Mouse (Mus musculus) lung, embryonic 15.5 days (tissue): Measurements from ENCODE around the gene Polr3g. TPM values are rescaled to one million over a fixed set of nuclear protein-coding genes. Genes with fewer than 3 reads are reported as not detected.
A peak's percentile ranks its signal among the peaks of the same experiment; 100 is the strongest.

Source experiments
- ATAC-seq: fragments of 200-750 bp; cut with Nextera tagmentation; 2 replicates; pipeline ENCODE4 v1.8.0; 2017; ENCODE audit warnings: moderate number of reproducible peaks, borderline replicate concordance; ENCODE audit not compliant: low FRiP score, low TSS enrichment; ENCODE audit errors: extremely low read depth
- H3K27ac ChIP-seq: fragments of 300-500 bp; sonication (generic); 2 replicates; pipeline ENCODE4 v1.5.1; 2015; ENCODE audit warnings: moderate library complexity, mild to moderate bottlenecking, inconsistent platforms
- H3K27me3 ChIP-seq: fragments of 300-500 bp; sonication (generic); 2 replicates; pipeline ENCODE4 v1.6.1; 2015; ENCODE audit warnings: inconsistent platforms
- H3K36me3 ChIP-seq: fragments of 300-500 bp; sonication (generic); 2 replicates; pipeline ENCODE4 v1.6.1; 2015; ENCODE audit warnings: inconsistent platforms
- H3K4me1 ChIP-seq: fragments of 300-500 bp; sonication (generic); 2 replicates; pipeline ENCODE4 v1.6.1; 2015; ENCODE audit warnings: inconsistent platforms
- H3K4me2 ChIP-seq: fragments of 300-500 bp; sonication (generic); 2 replicates; pipeline ENCODE4 v1.6.1; 2015; ENCODE audit warnings: inconsistent platforms, mild to moderate bottlenecking, moderate library complexity
- H3K4me3 ChIP-seq: fragments of 300-500 bp; sonication (generic); 2 replicates; pipeline ENCODE4 v1.5.1; 2015; ENCODE audit warnings: mild to moderate bottlenecking, inconsistent platforms
- H3K9ac ChIP-seq: fragments of 300-500 bp; sonication (generic); 2 replicates; pipeline ENCODE4 v1.6.1; 2015; ENCODE audit warnings: inconsistent platforms
- H3K9me3 ChIP-seq: fragments of 300-500 bp; sonication (generic); 2 replicates; pipeline ENCODE4 v1.6.1; 2016; ENCODE audit warnings: inconsistent platforms
- WGBS: fragments of 180-500 bp; shearing (Covaris S2); methylation state at CpG from one replicate; pipeline ENCODE4 v1.1.7; 2015; 5-methylcytosine and 5-hydroxymethylcytosine counted together
- polyA plus RNA-seq: library from polyadenylated mRNA; unstranded; fragments of >200 nt; fragmentation: Nextera tagmentation; extraction: Ambion mirVana; gene quantifications from 2 replicates; pipeline ENCODE4 v1.2.1, GENCODE M21; 2015

Gene Polr3g
- polyA plus RNA-seq, 1 experiment from 2014 or later, result 12.1 TPM

GRCm38 (mm10) chr13:81713896-81714295 is 3.1 kb upstream of the Polr3g start:
- Histone ChIP-seq H3K4me3 (no peak overlapping the region), H3K9ac (no peak overlapping the region), H3K9me3 (no peaks in the 10 kb centered on the region), H3K4me2 (no peak overlapping the region), H3K27ac (no peak overlapping the region), H3K4me1 (peaks cover 13% of the 10 kb centered on the region), H3K27me3 (no peaks in the 10 kb centered on the region), H3K36me3 (no peaks in the 10 kb centered on the region)
- ATAC-seq, result no peak
- 90% methylated on average over 1 of the region's 1 CpGs for WGBS

DNA sequence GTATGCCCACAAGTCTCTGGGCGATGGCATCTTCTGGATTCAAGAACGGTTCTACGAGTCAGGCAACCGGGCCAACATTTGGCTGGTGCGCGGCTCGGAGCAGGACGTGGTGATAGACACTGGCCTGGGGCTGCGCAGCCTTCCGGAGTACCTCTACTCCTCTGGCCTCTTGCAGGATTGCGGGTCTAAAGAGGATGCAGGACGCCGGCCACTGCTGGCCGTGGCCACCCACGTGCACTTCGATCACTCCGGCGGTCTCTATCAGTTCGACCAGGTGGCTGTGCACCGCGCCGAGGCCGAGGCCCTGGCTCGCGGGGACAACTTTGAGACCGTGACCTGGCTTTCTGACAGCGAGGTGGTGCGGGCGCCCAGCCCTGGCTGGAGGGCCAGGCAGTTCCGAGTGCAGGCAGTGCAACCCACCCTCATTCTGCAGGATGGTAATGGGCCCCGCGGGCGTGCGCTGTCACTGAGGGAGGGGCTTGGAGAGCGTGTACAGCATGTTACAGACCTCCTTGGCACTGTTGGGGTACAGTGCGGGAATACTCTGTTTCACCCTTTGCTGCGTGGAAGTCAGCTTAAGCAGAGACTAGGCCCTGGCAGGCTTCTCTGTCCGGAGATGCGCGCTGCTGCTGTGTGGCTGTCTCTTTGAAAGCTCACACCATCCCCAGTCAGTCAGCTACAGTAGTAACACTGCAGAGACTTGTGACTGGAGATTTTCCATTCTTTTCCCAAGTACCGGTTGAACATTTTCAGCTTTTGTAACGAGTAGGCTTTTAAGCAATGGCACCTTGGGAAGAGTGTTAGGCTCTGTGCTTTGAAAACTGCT is 946 bp upstream of the Polr3g start:
- Histone ChIP-seq H3K4me3 (peak overlapping the region; percentile 97), H3K4me1 (peaks cover 13% of the 10 kb centered on the region), H3K9me3 (no peaks in the 10 kb centered on the region), H3K27ac (peak overlapping the region; percentile 94), H3K36me3 (no peaks in the 10 kb centered on the region), H3K4me2 (peak overlapping the region; percentile 99), H3K27me3 (no peaks in the 10 kb centered on the region), H3K9ac (peak overlapping the region; percentile 66)
- peak; percentile 19 for ATAC-seq
- 1% methylated on average over 42 of the region's 42 CpGs for WGBS

DNA sequence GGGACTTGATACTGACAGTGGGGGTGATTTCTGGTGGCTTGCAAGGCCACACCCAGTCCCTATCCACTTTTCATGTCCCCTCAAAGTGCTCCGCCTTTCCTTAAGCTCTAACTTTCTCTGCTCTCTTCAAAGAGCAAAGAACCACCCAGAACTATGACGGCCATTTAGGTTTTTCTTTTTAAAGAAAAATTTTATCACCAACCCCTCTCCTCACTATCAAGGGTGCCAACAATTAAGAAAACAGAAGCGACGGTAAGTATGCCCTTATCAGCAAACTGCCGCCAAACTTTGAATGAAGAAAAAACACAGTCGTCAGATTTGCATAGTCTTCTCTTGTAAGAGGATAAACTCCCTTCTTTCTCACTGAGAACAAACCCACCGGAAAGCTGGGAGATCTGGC is 547 bp downstream of the Polr3g start:
- no peaks in the 10 kb centered on the region for H3K9me3 ChIP-seq
- no peaks in the 10 kb centered on the region for H3K27me3 ChIP-seq
- WGBS, result 0% methylated on average over 7 of the region's 7 CpGs
- peaks cover 13% of the 10 kb centered on the region for H3K4me1 ChIP-seq
- H3K27ac ChIP-seq, result 0 out of 2 replicates have a peak overlapping the region, but pooled peaks have one; percentile 94
- peak overlapping the region; percentile 66 for H3K9ac ChIP-seq
- peak overlapping the region; percentile 99 for H3K4me2 ChIP-seq
- H3K4me3 ChIP-seq, result peak overlapping the region; percentile 97
- no peaks in the 10 kb centered on the region for H3K36me3 ChIP-seq
- ATAC-seq, result no peak

GRCm38 (mm10) chr13:81709805-81710204 is 1.0 kb downstream of the Polr3g start:
- no peaks in the 10 kb centered on the region for H3K9me3 ChIP-seq
- H3K9ac ChIP-seq, result 0 out of 2 replicates have a peak overlapping the region, but pooled peaks have one; percentile 66
- H3K4me1 ChIP-seq, result peaks cover 13% of the 10 kb centered on the region
- WGBS, result 26% methylated on average over 4 of the region's 4 CpGs
- H3K27me3 ChIP-seq, result no peaks in the 10 kb centered on the region
- no peaks in the 10 kb centered on the region for H3K36me3 ChIP-seq
- ATAC-seq, result no peak
- H3K27ac ChIP-seq, result no peak overlapping the region
- H3K4me2 ChIP-seq, result peak overlapping the region; percentile 99
- H3K4me3 ChIP-seq, result peak overlapping the region; percentile 97

DNA sequence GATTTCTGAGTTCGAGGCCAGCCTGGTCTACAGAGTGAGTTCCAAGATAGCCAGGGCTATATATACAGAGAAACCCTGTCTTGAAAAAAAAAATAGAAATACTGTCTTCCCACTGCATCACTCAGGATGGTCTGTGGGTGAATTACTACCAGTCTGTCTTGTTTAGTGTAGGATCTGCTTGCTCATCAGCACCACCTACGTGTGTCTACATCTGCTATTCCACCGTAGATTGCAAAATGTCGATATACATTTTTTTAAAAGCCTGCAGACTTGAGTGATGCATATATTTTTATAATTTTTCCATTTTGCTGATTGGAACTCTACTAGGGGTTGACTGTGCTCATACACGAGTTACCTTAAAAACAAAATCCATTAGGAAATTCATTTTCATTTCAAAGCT is 4.5 kb downstream of the Polr3g start:
- WGBS, result 95% methylated on average over 5 of the region's 5 CpGs
- H3K9ac ChIP-seq, result no peak overlapping the region
- H3K4me3 ChIP-seq, result no peak overlapping the region
- ATAC-seq, result no peak
- H3K4me2 ChIP-seq, result no peak overlapping the region
- H3K27ac ChIP-seq, result no peak overlapping the region
- H3K36me3 ChIP-seq, result no peaks in the 10 kb centered on the region
- no peaks in the 10 kb centered on the region for H3K27me3 ChIP-seq
- no peaks in the 10 kb centered on the region for H3K9me3 ChIP-seq
- 0 out of 2 replicates have a peak, but pooled peaks cover 6% of the 10 kb centered on the region for H3K4me1 ChIP-seq

DNA sequence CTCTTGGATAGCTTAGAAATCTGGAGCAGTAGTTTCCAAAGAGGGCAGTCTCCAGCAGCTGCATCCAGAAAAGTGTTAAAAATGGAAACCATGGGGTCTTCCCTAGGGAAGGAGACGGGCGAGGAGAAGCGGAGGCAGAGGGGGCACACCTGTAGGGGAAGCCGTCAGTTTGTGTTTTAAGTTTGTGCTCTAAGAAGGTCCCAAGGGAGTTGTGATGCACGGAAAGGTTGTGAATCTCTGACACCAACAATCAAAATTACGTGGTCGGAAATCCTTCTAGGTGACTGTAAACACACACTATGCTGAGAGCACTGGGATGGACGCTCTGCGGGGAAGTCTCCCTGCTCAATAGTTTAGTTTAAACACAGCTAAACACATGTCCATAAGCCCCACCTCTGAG is 7.2 kb downstream of the Polr3g start:
- 74% methylated on average over 9 of the region's 9 CpGs for WGBS
- no peak overlapping the region for H3K4me2 ChIP-seq
- ATAC-seq, result no peak

DNA sequence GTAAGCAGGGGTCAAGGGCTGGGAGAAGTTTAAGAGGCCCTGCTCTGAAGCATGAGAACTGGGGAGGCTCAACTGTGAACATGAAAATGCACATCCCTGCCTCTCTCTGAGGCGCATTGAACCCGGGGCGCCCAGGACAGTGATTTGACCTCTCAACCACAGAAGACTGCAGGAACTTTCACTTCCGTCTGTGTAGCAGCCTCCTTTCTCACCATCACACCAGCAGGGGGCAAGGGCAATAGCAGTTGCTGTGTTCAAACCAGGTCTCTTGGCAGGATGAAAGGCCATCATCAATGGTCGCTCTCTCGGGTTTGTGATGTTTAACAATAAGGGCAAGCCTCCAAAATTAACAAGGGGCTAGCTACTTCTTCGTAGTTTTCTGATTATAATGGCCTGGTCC is 7.7 kb downstream of the Polr3g start:
- no peak for ATAC-seq
- Histone ChIP-seq H3K4me3 (no peak overlapping the region), H3K27ac (no peak overlapping the region), H3K9me3 (no peaks in the 10 kb centered on the region), H3K36me3 (no peaks in the 10 kb centered on the region), H3K9ac (no peak overlapping the region), H3K4me2 (no peak overlapping the region), H3K27me3 (no peaks in the 10 kb centered on the region), H3K4me1 (no peaks in the 10 kb centered on the region)
- 80% methylated on average over 7 of the region's 7 CpGs for WGBS

More for the DNA sequence above, 7.2 kb downstream of the Polr3g start:
- no peaks in the 10 kb centered on the region for H3K9me3 ChIP-seq
- no peaks in the 10 kb centered on the region for H3K36me3 ChIP-seq
- H3K4me3 ChIP-seq, result no peak overlapping the region
- H3K9ac ChIP-seq, result no peak overlapping the region
- no peaks in the 10 kb centered on the region for H3K4me1 ChIP-seq
- no peak overlapping the region for H3K27ac ChIP-seq
- no peaks in the 10 kb centered on the region for H3K27me3 ChIP-seq

DNA sequence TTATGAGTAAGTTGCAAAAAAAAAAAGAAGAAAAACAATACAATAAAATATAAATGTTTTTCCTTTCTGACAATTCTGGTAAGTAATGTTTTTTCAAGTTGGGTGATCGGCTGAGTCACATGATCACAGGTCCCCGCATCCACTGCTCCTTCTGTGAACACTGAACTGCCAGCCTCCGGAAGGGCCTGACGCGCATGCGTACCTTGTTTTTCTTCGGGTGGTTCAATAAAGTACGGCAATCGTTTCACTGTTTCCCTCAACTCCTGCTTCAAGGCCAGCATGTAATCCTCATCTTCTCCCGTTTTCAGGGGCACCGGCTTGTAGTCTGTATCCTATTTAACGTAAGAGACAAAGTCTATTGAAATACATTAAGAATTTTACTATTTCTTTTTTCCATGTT is 16.4 kb downstream of the Polr3g start:
- no peak for ATAC-seq
- no peaks in the 10 kb centered on the region for H3K4me1 ChIP-seq
- 0 out of 2 replicates have a peak, but pooled peaks cover 2% of the 10 kb centered on the region for H3K36me3 ChIP-seq
- H3K4me2 ChIP-seq, result no peak overlapping the region
- 95% methylated on average over 12 of the region's 12 CpGs for WGBS
- no peak overlapping the region for H3K27ac ChIP-seq
- H3K9me3 ChIP-seq, result no peaks in the 10 kb centered on the region
- no peaks in the 10 kb centered on the region for H3K27me3 ChIP-seq
- H3K4me3 ChIP-seq, result no peak overlapping the region
- H3K9ac ChIP-seq, result no peak overlapping the region

- Histone ChIP-seq H3K27ac (no peak overlapping the region), H3K4me3 (no peak overlapping the region), H3K4me1 (no peaks in the 10 kb centered on the region), H3K4me2 (no peak overlapping the region), H3K27me3 (no peaks in the 10 kb centered on the region), H3K9ac (no peak overlapping the region), H3K9me3 (no peaks in the 10 kb centered on the region), H3K36me3 (0 out of 2 replicates have a peak, but pooled peaks cover 5% of the 10 kb centered on the region)
- no peak; the same call in 1 of the 2 replicates for ATAC-seq
- WGBS, result 67% methylated on average over 9 of the region's 9 CpGs
Observed at GRCm38 (mm10) chr13:81691606-81692005, 19.2 kb downstream of the Polr3g start.

DNA sequence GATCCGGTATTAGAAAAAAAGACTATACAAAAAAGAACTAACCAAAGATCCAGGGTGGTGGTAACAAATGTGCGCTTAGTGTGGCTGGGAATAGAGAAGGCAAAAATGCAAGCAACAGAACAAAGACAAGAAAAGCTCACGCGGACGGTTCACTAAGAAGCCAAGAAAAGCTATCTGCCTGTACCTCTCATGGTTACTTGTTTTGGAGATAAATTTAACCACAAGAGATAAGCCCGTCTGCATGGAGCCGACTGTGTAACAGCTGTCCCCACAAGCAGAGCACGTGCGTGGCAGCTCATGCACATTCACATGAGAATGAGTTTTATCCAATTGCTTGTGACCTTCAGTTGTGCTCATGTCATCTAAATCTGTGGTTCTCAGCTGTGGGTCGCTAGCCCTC is 20.3 kb downstream of the Polr3g start:
- WGBS, result 57% methylated on average over 10 of the region's 10 CpGs
- H3K27ac ChIP-seq, result no peak overlapping the region
- H3K36me3 ChIP-seq, result 0 out of 2 replicates have a peak, but pooled peaks cover 5% of the 10 kb centered on the region
- no peaks in the 10 kb centered on the region for H3K4me1 ChIP-seq
- no peak for ATAC-seq
- H3K27me3 ChIP-seq, result no peaks in the 10 kb centered on the region
- H3K9me3 ChIP-seq, result no peaks in the 10 kb centered on the region
- no peak overlapping the region for H3K4me2 ChIP-seq
- H3K4me3 ChIP-seq, result no peak overlapping the region
- no peak overlapping the region for H3K9ac ChIP-seq

- H3K36me3 ChIP-seq, result 0 out of 2 replicates have a peak, but pooled peaks cover 5% of the 10 kb centered on the region
- H3K9me3 ChIP-seq, result no peaks in the 10 kb centered on the region
- no peak overlapping the region for H3K4me2 ChIP-seq
- 88% methylated on average over 3 of the region's 3 CpGs for WGBS
- no peak overlapping the region for H3K4me3 ChIP-seq
- no peaks in the 10 kb centered on the region for H3K4me1 ChIP-seq
- H3K27ac ChIP-seq, result no peak overlapping the region
- ATAC-seq, result no peak
- no peaks in the 10 kb centered on the region for H3K27me3 ChIP-seq
- H3K9ac ChIP-seq, result no peak overlapping the region
Observed at GRCm38 (mm10) chr13:81689587-81689986, 21.2 kb downstream of the Polr3g start.

DNA sequence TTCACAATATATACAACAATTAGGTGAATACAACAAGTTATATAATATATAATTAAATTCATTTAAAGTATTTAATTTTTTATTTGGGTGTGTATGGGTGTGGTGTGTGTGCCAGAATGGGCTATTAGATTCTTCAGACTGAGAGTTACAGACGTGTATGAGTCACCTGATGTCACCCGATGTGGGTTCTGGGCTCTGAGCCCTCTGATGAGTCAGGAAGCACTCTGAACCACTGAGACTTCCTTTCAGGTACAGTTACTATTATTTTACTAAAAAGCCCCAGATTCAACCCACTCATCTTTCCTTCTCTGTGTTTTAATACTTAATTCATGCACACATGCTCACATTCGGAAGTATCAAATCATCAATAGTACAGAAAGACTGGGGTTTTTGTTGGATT is 25.9 kb downstream of the Polr3g start:
- Histone ChIP-seq H3K4me2 (no peak overlapping the region), H3K9ac (no peak overlapping the region), H3K4me3 (no peak overlapping the region), H3K4me1 (no peaks in the 10 kb centered on the region), H3K27me3 (no peaks in the 10 kb centered on the region), H3K27ac (no peak overlapping the region), H3K36me3 (0 out of 2 replicates have a peak, but pooled peaks cover 5% of the 10 kb centered on the region), H3K9me3 (no peaks in the 10 kb centered on the region)
- WGBS, result 89% methylated on average over 3 of the region's 3 CpGs
- no peak for ATAC-seq
